Mouse (Mus musculus) liver, embryonic 15.5 days (tissue): ENCODE data around the gene 1300017J02Rik. TPM values are rescaled to one million over a fixed set of nuclear protein-coding genes. Genes with fewer than 3 reads are reported as not detected.
"Not testable (repeated sequence)": the region's sequence is repeated elsewhere in the genome, so short reads cannot be mapped to it uniquely, and the experiment has no call there.

ENCODE experiments used
- ATAC-seq: fragments of 200-750 bp; cut with Nextera tagmentation; 2 replicates; pipeline ENCODE4 v1.8.0; 2017; ENCODE audit warnings: moderate number of reproducible peaks, mild to moderate bottlenecking, moderate library complexity; ENCODE audit not compliant: insufficient read depth
- H3K27ac ChIP-seq: fragments of 300-500 bp; sonication (generic); replicated peaks from 2 replicates; pipeline ENCODE4 v1.5.1; 2015; ENCODE audit warnings: mild to moderate bottlenecking, inconsistent platforms
- H3K27me3 ChIP-seq: fragments of 300-500 bp; sonication (generic); 2 replicates; pipeline ENCODE4 v1.6.1; 2015; ENCODE audit warnings: mild to moderate bottlenecking, inconsistent platforms
- H3K36me3 ChIP-seq: fragments of 300-500 bp; sonication (generic); replicated peaks from 2 replicates; pipeline ENCODE4 v1.6.1; 2015; ENCODE audit warnings: moderate library complexity, mild to moderate bottlenecking, inconsistent platforms
- H3K4me1 ChIP-seq: fragments of 300-500 bp; sonication (generic); replicated peaks from 2 replicates; pipeline ENCODE4 v1.6.1; 2015; ENCODE audit warnings: inconsistent platforms
- H3K4me2 ChIP-seq: fragments of 300-500 bp; sonication (generic); 2 replicates; pipeline ENCODE4 v1.6.1; 2015; ENCODE audit warnings: moderate library complexity, mild to moderate bottlenecking, inconsistent platforms
- H3K4me3 ChIP-seq: fragments of 300-500 bp; sonication (generic); replicated peaks from 2 replicates; pipeline ENCODE4 v1.5.1; 2015; ENCODE audit warnings: mild to moderate bottlenecking, inconsistent platforms
- H3K9ac ChIP-seq: fragments of 300-500 bp; sonication (generic); 2 replicates; pipeline ENCODE4 v1.6.1; 2015; ENCODE audit warnings: moderate library complexity, mild to moderate bottlenecking, inconsistent platforms
- H3K9me3 ChIP-seq: fragments of 300-500 bp; sonication (generic); replicated peaks from 2 replicates; pipeline ENCODE4 v1.6.1; 2016; ENCODE audit warnings: inconsistent platforms
- WGBS: fragments of 180-500 bp; shearing (Covaris S2); methylation state at CpG from one replicate; pipeline ENCODE4 v1.1.7; 2015; ENCODE audit warnings: mixed read lengths; ENCODE audit not compliant: insufficient replicate concordance; 5-methylcytosine and 5-hydroxymethylcytosine counted together
- polyA plus RNA-seq: library from polyadenylated mRNA; unstranded; fragments of >200 nt; fragmentation: Nextera tagmentation; extraction: Ambion mirVana; gene quantifications from 2 replicates; pipeline ENCODE4 v1.2.1, GENCODE M21; 2015

The 1300017J02Rik gene
- 74.2 and 96.0 TPM in 2 replicates for polyA plus RNA-seq

GRCm38 (mm10) chr9:103304927-103305326 lies at the start of gene 1300017J02Rik, which contains the start of gene Topbp1:
Gene 1300017J02Rik, minus strand, starts transcription at chr9:103305082.
Gene Topbp1, plus strand, starts transcription at chr9:103305215.
- H3K27ac ChIP-seq = peak within 1 kb of the TSS; percentile 92
- H3K4me1 ChIP-seq = peaks cover 63% of the 10 kb centered on the region
- peak within 1 kb of the TSS; percentile 89 for H3K9ac ChIP-seq
- no peaks in the 10 kb centered on the region for H3K9me3 ChIP-seq
- peak within 1 kb of the TSS; percentile 87 for H3K4me2 ChIP-seq
- peak within 1 kb of the TSS; percentile 96 for H3K4me3 ChIP-seq
- WGBS = under 1% methylated on average over 49 of the region's 49 CpGs
- H3K36me3 ChIP-seq = peaks cover 30% of the 10 kb centered on the region
- no peaks in the 10 kb centered on the region for H3K27me3 ChIP-seq
- peak; percentile 95 for ATAC-seq

GRCm38 (mm10) chr9:103353500-103354260 lies 48.8 kb upstream of the 1300017J02Rik start:
- 78% methylated on average over 7 of the region's 7 CpGs for WGBS
- not testable (repeated sequence) for H3K4me3 ChIP-seq, H3K4me2 ChIP-seq, H3K9ac ChIP-seq, ATAC-seq, H3K9me3 ChIP-seq, H3K27me3 ChIP-seq, H3K27ac ChIP-seq
- Histone ChIP-seq H3K4me1 (peaks cover 12% of the 10 kb centered on the region), H3K36me3 (peaks cover 79% of the 10 kb centered on the region)

- Histone ChIP-seq H3K4me2 (no peak overlapping the region), H3K27ac (no peak overlapping the region), H3K9ac (no peak overlapping the region), H3K9me3 (no peaks in the 10 kb centered on the region), H3K4me3 (no peak overlapping the region), H3K4me1 (peaks cover 13% of the 10 kb centered on the region), H3K36me3 (peaks cover 92% of the 10 kb centered on the region), H3K27me3 (no peaks in the 10 kb centered on the region)
- no peak for ATAC-seq
Observed at GRCm38 (mm10) chr9:103348791-103349190, 43.9 kb upstream of the 1300017J02Rik start.

DNA sequence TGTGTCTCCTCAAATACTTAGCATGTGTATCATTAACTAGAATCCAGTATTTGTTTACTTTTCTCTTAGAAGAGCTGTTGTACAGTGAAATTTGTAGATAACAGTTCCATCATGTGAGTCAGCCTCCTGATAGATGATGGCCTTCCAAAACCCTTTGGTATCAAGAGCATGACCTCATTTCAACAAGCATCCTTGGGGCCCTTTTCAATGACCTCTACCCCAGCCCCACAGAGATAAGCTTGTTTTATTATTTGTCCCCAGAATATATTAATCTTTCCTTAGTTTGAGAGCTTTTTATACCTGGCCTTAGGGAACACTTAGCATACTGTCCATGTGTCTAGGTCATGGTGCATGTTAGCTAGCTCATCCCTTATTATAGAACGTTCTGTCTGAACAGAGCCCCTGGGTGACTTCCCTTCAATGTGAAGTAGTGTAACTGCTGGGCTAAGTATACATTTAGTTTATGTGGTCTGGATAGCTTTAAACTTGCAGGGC lies 43.2 kb upstream of the 1300017J02Rik start:
- H3K9me3 ChIP-seq = no peaks in the 10 kb centered on the region
- peaks cover 95% of the 10 kb centered on the region for H3K36me3 ChIP-seq
- peaks cover 13% of the 10 kb centered on the region for H3K4me1 ChIP-seq
- no peak overlapping the region for H3K4me3 ChIP-seq
- 74% methylated on average over 1 of the region's 1 CpGs for WGBS
- no peak for ATAC-seq
- H3K9ac ChIP-seq = no peak overlapping the region
- no peaks in the 10 kb centered on the region for H3K27me3 ChIP-seq
- H3K4me2 ChIP-seq = no peak overlapping the region
- no peak overlapping the region for H3K27ac ChIP-seq

DNA sequence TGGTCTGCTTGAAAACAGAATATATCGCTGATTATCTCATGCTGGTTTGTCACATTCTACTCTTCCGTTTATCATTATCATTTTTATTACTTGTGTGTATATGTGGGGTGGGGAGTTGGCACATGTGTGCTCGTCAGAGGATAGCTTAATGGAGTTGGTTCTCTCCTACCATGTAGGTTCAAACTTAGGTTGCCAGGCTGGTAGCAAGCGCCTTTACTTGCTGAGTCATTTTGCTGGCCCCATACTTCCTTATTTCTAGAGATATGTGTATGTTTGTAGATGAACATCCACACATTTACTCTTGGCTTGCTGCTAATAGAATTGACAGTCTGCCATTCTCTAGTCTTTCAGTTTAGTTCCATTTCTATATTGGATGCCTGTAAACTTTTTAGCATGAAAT lies 42.2 kb upstream of the 1300017J02Rik start:
- Histone ChIP-seq H3K9me3 (no peaks in the 10 kb centered on the region), H3K9ac (no peak overlapping the region), H3K4me1 (peaks cover 13% of the 10 kb centered on the region), H3K36me3 (peaks cover 96% of the 10 kb centered on the region), H3K4me2 (no peak overlapping the region), H3K4me3 (no peak overlapping the region), H3K27ac (0 out of 2 replicates have a peak overlapping the region, but pooled peaks have one; percentile 4), H3K27me3 (no peaks in the 10 kb centered on the region)
- no peak for ATAC-seq
- 46% methylated on average over 4 of the region's 4 CpGs for WGBS

DNA sequence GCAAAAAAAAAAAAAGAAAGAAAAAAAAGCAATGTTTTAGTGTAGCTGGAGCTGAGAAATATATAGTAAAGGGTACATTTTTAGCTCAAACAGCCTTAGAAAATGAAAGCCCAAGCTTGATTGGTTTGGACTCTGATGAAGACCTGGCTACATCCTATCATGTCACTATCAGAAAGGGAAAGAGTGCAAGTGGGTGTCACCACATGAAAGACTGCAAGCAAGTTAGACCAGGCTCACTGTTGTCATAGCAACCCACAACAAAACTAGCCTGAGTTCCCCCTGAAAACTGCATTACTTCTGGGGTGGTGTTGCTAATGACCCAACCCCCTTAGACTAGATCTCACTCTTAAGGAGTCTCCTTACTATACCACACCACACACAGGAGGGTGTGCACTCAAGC lies 32.0 kb upstream of the 1300017J02Rik start:
- ATAC-seq = no peak
- Histone ChIP-seq H3K4me3 (no peak overlapping the region), H3K4me2 (no peak overlapping the region), H3K9ac (no peak overlapping the region), H3K27ac (no peak overlapping the region), H3K27me3 (no peaks in the 10 kb centered on the region), H3K9me3 (no peaks in the 10 kb centered on the region), H3K4me1 (no peaks in the 10 kb centered on the region), H3K36me3 (peaks cover 94% of the 10 kb centered on the region)

GRCm38 (mm10) chr9:103332663-103333062 lies 27.8 kb upstream of the 1300017J02Rik start:
- ATAC-seq = no peak
- Histone ChIP-seq H3K4me3 (no peak overlapping the region), H3K4me2 (no peak overlapping the region), H3K4me1 (no peaks in the 10 kb centered on the region), H3K36me3 (peaks cover 95% of the 10 kb centered on the region), H3K27me3 (no peaks in the 10 kb centered on the region), H3K27ac (no peak overlapping the region), H3K9me3 (no peaks in the 10 kb centered on the region), H3K9ac (no peak overlapping the region)
- WGBS = 73% methylated on average over 6 of the region's 6 CpGs

- WGBS = 35% methylated on average over 9 of the region's 9 CpGs
- Histone ChIP-seq H3K4me1 (peaks cover 24% of the 10 kb centered on the region), H3K9ac (no peak overlapping the region), H3K27me3 (no peaks in the 10 kb centered on the region), H3K9me3 (no peaks in the 10 kb centered on the region), H3K27ac (peak overlapping the region; percentile 82), H3K36me3 (peaks cover 96% of the 10 kb centered on the region), H3K4me3 (no peak overlapping the region; the same call in 1 of the 2 replicates), H3K4me2 (peak overlapping the region; percentile 51)
- peak; percentile 98 for ATAC-seq
Observed at GRCm38 (mm10) chr9:103326449-103326848, 21.6 kb upstream of the 1300017J02Rik start.

- no peaks in the 10 kb centered on the region for H3K27me3 ChIP-seq
- no peak overlapping the region for H3K4me3 ChIP-seq
- no peak overlapping the region for H3K9ac ChIP-seq
- H3K4me1 ChIP-seq = peaks cover 24% of the 10 kb centered on the region
- ATAC-seq = no peak
- 81% methylated on average over 1 of the region's 2 CpGs for WGBS
- H3K9me3 ChIP-seq = no peaks in the 10 kb centered on the region
- H3K4me2 ChIP-seq = no peak overlapping the region
- peaks cover 97% of the 10 kb centered on the region for H3K36me3 ChIP-seq
- H3K27ac ChIP-seq = no peak overlapping the region
Observed at GRCm38 (mm10) chr9:103324678-103325077, 19.8 kb upstream of the 1300017J02Rik start.

GRCm38 (mm10) chr9:103309832-103310231 lies 5.0 kb upstream of the 1300017J02Rik start:
- H3K4me3 ChIP-seq = no peak overlapping the region
- peaks cover 39% of the 10 kb centered on the region for H3K4me1 ChIP-seq
- no peak overlapping the region for H3K9ac ChIP-seq
- no peak for ATAC-seq
- H3K27ac ChIP-seq = no peak overlapping the region
- no peaks in the 10 kb centered on the region for H3K27me3 ChIP-seq
- H3K36me3 ChIP-seq = peaks cover 73% of the 10 kb centered on the region
- WGBS = 83% methylated on average over 6 of the region's 6 CpGs
- H3K9me3 ChIP-seq = no peaks in the 10 kb centered on the region
- H3K4me2 ChIP-seq = no peak overlapping the region

DNA sequence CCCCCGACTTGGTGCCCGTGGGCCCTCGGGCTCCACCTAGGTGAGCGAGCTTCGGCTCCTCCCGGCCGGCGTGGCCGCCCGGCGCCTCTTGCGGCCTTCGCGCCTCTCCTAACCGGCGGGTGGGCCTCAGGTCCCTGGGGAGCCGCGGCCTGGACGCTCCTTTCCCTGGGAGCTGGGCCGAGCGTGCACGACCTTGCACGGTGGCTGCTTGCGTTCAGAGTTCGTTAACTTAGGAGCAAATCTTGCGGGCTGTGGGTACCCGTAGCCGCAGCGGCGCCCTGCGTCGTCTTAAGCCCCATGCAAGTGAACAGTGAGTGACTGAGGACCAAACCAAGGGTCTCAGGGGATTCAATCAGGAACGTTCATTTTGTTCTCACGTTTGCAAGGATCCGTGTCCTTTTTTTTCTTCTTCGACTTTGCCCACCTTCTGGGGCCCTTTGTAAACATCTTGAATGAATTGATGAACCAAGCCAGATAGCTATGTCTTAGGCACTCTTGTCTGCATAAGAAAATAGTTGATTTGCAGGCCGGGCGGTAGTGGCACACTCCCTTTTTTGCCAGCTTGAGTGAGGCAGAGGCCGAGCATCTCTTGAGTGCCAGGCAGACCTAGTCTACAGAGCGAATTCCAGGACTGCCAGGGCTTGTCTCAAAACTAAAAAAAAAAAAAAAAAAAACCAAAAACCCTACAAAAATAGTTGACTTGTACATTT lies 605 bp upstream of the 1300017J02Rik start:
- peak; percentile 72 for ATAC-seq
- Histone ChIP-seq H3K4me3 (peak overlapping the region; percentile 96), H3K27ac (peak overlapping the region; percentile 79), H3K9me3 (no peaks in the 10 kb centered on the region), H3K4me1 (peaks cover 63% of the 10 kb centered on the region), H3K9ac (peak overlapping the region; percentile 89), H3K36me3 (peaks cover 34% of the 10 kb centered on the region), H3K4me2 (peak overlapping the region; percentile 87), H3K27me3 (no peaks in the 10 kb centered on the region)
- WGBS = under 1% methylated on average over 40 of the region's 40 CpGs
